Comparison of ENCODE assay signal across 8 mouse cellular contexts in the genomic region with DNA sequence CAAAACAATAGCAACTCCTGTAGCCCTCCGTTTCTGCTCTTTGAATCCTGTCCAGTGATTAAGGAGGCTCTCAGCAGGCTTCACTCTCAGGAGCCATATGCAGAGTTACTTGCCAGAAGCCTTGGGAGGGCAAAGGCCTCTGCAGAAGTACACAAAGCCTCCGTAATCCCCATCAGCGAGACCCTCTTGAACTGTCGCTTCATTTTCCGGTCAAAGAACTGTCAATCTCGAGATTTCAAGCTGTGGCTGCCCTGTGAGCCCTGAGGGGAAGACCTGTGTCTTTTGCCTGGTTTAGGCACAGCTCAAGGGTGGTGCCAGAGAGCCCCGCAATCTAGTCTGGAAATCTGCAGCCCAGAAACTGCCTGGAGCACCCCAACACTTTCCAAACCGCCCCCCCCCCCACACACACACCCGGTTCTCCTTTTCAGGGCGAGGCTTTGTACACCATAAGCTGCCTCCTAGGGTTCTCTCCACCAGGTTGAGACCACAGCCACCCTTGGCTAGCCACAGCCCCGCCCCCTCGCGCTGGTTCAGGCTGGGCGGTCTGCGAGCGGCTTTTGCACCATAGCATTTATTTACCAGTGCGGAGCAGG. TPM values are rescaled to one million over a fixed set of nuclear protein-coding genes. Genes with fewer than 3 reads are reported as not detected.
A peak's percentile ranks its signal among the peaks of the same experiment; 100 is the strongest.
DNase-seq lines count a peak whose midpoint lies in the region; ATAC-seq and TF ChIP-seq lines count a peak whose summit lies in the region.

No protein-coding gene starts in this region.

- no peak for TF ChIP-seq EP300 in liver, postnatal 0 days (IDR thresholded peaks at IDR 0.05; ENCODE audit: low read depth)

- no peak for TF ChIP-seq CTCF in testis, adult 2 months (IDR thresholded peaks at IDR 0.05; ENCODE audit: control insufficient read depth, insufficient read depth, insufficient replicate concordance, low read depth, low read length)
- TF ChIP-seq CTCF in liver, postnatal 0 days (IDR thresholded peaks at IDR 0.05; ENCODE audit: low read depth) = no peak

- peaks cover 11% of the 10 kb centered on the region for H3K4me1 ChIP-seq in testis, adult 2 months (ENCODE audit: control insufficient read depth, insufficient read depth, low read length)
- H3K4me1 ChIP-seq in embryonic facial prominence, embryonic 12.5 days = peaks cover 20% of the 10 kb centered on the region
- H3K4me1 ChIP-seq in hindbrain, embryonic 14.5 days (replicated peaks; ENCODE audit: control insufficient read depth, insufficient read depth, low read length) = peaks cover 34% of the 10 kb centered on the region
- peaks cover 44% of the 10 kb centered on the region for H3K4me1 ChIP-seq in liver, postnatal 0 days (ENCODE audit: insufficient read depth)
- H3K4me1 ChIP-seq in neural tube, embryonic 14.5 days (ENCODE audit: control insufficient read depth, insufficient read depth, low read length) = peaks cover 27% of the 10 kb centered on the region; the same call in 1 of the 2 replicates

- peak overlapping the region; percentile 44 for H3K4me3 ChIP-seq in testis, adult 2 months (ENCODE audit: control insufficient read depth, low read depth, low read length)
- H3K4me3 ChIP-seq in embryonic facial prominence, embryonic 12.5 days = peak overlapping the region; percentile 68
- peak overlapping the region; percentile 88 for H3K4me3 ChIP-seq in hindbrain, embryonic 14.5 days (replicated peaks; ENCODE audit: low read length)
- H3K4me3 ChIP-seq in liver, postnatal 0 days (ENCODE audit: low read depth, low read length) = peak overlapping the region; percentile 77
- peak overlapping the region; percentile 81 for H3K4me3 ChIP-seq in neural tube, embryonic 14.5 days (ENCODE audit: low read depth, low read length)

- no peak for DNase-seq in testis, postnatal 14 days (ENCODE audit: low spot score)
- DNase-seq in hindbrain, embryonic 14.5 days (ENCODE audit: low spot score) = no peak
- DNase-seq in liver, postnatal 0 days = peak; percentile 79
- DNase-seq in layer of hippocampus, postnatal 10 days (ENCODE audit: low spot score in 2 of 2) = no peak
- no peak for DNase-seq in layer of hippocampus, postnatal 25 days (ENCODE audit: extremely low spot score in 1 of 2, low spot score in 1 of 2)

- H3K36me3 ChIP-seq in testis, adult 2 months (ENCODE audit: control insufficient read depth, insufficient read depth, low read length) = no peaks in the 10 kb centered on the region
- no peaks in the 10 kb centered on the region for H3K36me3 ChIP-seq in embryonic facial prominence, embryonic 12.5 days
- no peaks in the 10 kb centered on the region for H3K36me3 ChIP-seq in hindbrain, embryonic 14.5 days (replicated peaks; ENCODE audit: control insufficient read depth, insufficient read depth)
- H3K36me3 ChIP-seq in liver, postnatal 0 days (replicated peaks; ENCODE audit: insufficient read depth, low read length) = no peaks in the 10 kb centered on the region
- no peaks in the 10 kb centered on the region for H3K36me3 ChIP-seq in neural tube, embryonic 14.5 days (ENCODE audit: control insufficient read depth, insufficient read depth, low read length)

- 2% methylated on average over 17 of the region's 17 CpGs for WGBS in embryonic facial prominence, embryonic 12.5 days
- WGBS in hindbrain, embryonic 14.5 days = under 1% methylated on average over 17 of the region's 17 CpGs
- under 1% methylated on average over 17 of the region's 17 CpGs for WGBS in liver, postnatal 0 days (ENCODE audit: insufficient replicate concordance)
- under 1% methylated on average over 17 of the region's 17 CpGs for WGBS in neural tube, embryonic 14.5 days

- H3K9ac ChIP-seq in embryonic facial prominence, embryonic 12.5 days = peak overlapping the region; percentile 48; the same call in 1 of the 2 replicates
- peak overlapping the region; percentile 94 for H3K9ac ChIP-seq in hindbrain, embryonic 14.5 days
- H3K9ac ChIP-seq in liver, postnatal 0 days (replicated peaks) = peak overlapping the region; percentile 74
- H3K9ac ChIP-seq in neural tube, embryonic 14.5 days (replicated peaks; ENCODE audit: low read depth, low read length) = peak overlapping the region; percentile 90

- ATAC-seq in embryonic facial prominence, embryonic 12.5 days (ENCODE audit: insufficient number of reproducible peaks, insufficient read depth, low FRiP score, low TSS enrichment) = no peak
- ATAC-seq in hindbrain, embryonic 14.5 days (ENCODE audit: low FRiP score) = no peak
- ATAC-seq in liver, postnatal 0 days = peak; percentile 50
- ATAC-seq in neural tube, embryonic 14.5 days (ENCODE audit: low read depth) = peak; percentile 38; the same call in 1 of the 2 replicates

- H3K9me3 ChIP-seq in embryonic facial prominence, embryonic 12.5 days = no peaks in the 10 kb centered on the region
- no peaks in the 10 kb centered on the region for H3K9me3 ChIP-seq in hindbrain, embryonic 14.5 days (ENCODE audit: control insufficient read depth, low read length)
- no peaks in the 10 kb centered on the region for H3K9me3 ChIP-seq in liver, postnatal 0 days (ENCODE audit: low read length)
- no peaks in the 10 kb centered on the region for H3K9me3 ChIP-seq in neural tube, embryonic 14.5 days (ENCODE audit: control insufficient read depth, low read length)

- peak overlapping the region; percentile 97 for H3K4me2 ChIP-seq in embryonic facial prominence, embryonic 12.5 days (replicated peaks)
- peak overlapping the region; percentile 71 for H3K4me2 ChIP-seq in hindbrain, embryonic 14.5 days (replicated peaks)
- H3K4me2 ChIP-seq in liver, postnatal 0 days (ENCODE audit: low read depth, low read length) = peak overlapping the region; percentile 94
- H3K4me2 ChIP-seq in neural tube, embryonic 14.5 days (ENCODE audit: low read depth, low read length) = peak overlapping the region; percentile 76

- no peak for TF ChIP-seq POLR2A in testis, adult 2 months (IDR thresholded peaks at IDR 0.05; ENCODE audit: control insufficient read depth, low read depth, low read length)

- H3K27me3 ChIP-seq in testis, adult 2 months (ENCODE audit: control insufficient read depth, insufficient read depth, low read length) = no peaks in the 10 kb centered on the region
- H3K27me3 ChIP-seq in embryonic facial prominence, embryonic 12.5 days = peaks cover 63% of the 10 kb centered on the region
- no peaks in the 10 kb centered on the region for H3K27me3 ChIP-seq in hindbrain, embryonic 14.5 days (ENCODE audit: control insufficient read depth, insufficient read depth, low read length)
- peaks cover 45% of the 10 kb centered on the region for H3K27me3 ChIP-seq in liver, postnatal 0 days (ENCODE audit: insufficient read depth, low read length)
- H3K27me3 ChIP-seq in neural tube, embryonic 14.5 days (ENCODE audit: control insufficient read depth, insufficient read depth, low read length) = peaks cover 2% of the 10 kb centered on the region; the same call in 1 of the 2 replicates

- no peak overlapping the region for H3K27ac ChIP-seq in testis, adult 2 months (ENCODE audit: control insufficient read depth, insufficient read depth, low read depth, low read length)
- no peak overlapping the region for H3K27ac ChIP-seq in embryonic facial prominence, embryonic 12.5 days
- H3K27ac ChIP-seq in hindbrain, embryonic 14.5 days = peak overlapping the region; percentile 39
- H3K27ac ChIP-seq in liver, postnatal 0 days (ENCODE audit: low read depth) = peak overlapping the region; percentile 69; the same call in 1 of the 2 replicates
- H3K27ac ChIP-seq in neural tube, embryonic 14.5 days (ENCODE audit: low read depth, low read length) = no peak overlapping the region

RNA-seq across cellular contexts. Expression of gene Plxnc1, which starts 2.1 kb away (rescaled TPM):
- 2.9 and 4.0 TPM in 2 replicates for polyA plus RNA-seq in testis, adult 2 months (2012; rRNA removed)
- 3.4 and 3.5 TPM in 2 replicates for polyA plus RNA-seq in embryonic facial prominence, embryonic 12.5 days (2016; fragmentation: Nextera tagmentation; extraction: Ambion mirVana)
- polyA plus RNA-seq in hindbrain, embryonic 14.5 days (2014; fragmentation: Nextera tagmentation; extraction: Ambion mirVana) = 15.5 and 16.3 TPM in 2 replicates
- 2.7 and 2.8 TPM in 2 replicates for polyA plus RNA-seq in liver, postnatal 0 days (2015; fragmentation: Nextera tagmentation; extraction: Ambion mirVana)
- 13.3 and 15.7 TPM in 2 replicates for polyA plus RNA-seq in neural tube, embryonic 14.5 days (2014; fragmentation: Nextera tagmentation; extraction: Ambion mirVana)
- total RNA-seq in layer of hippocampus, postnatal 10 days (2021) = 10 to 100 TPM; 48.8 to 50.3 TPM
- 10 to 100 TPM; 29.3 to 32.1 TPM for total RNA-seq in layer of hippocampus, postnatal 25 days (2021)

Comparison
In these comparisons a context has a peak if more than half of its experiments do, and no peak if none do; other contexts are left out.
1. H3K27ac ChIP-seq: peak in hindbrain, embryonic 14.5 days (single experiment) and liver, postnatal 0 days (single experiment); none in testis, adult 2 months (single experiment), embryonic facial prominence, embryonic 12.5 days (single experiment) and neural tube, embryonic 14.5 days (single experiment).
2. ATAC-seq: peak in liver, postnatal 0 days (single experiment) and neural tube, embryonic 14.5 days (single experiment); none in embryonic facial prominence, embryonic 12.5 days (single experiment) and hindbrain, embryonic 14.5 days (single experiment).
3. Peak in every context shown above with its lines, with median percentiles within 50 percentile points of each other: H3K4me3 ChIP-seq, H3K4me2 ChIP-seq and H3K9ac ChIP-seq.